Comparison of ENCODE assay signal across 22 mouse cellular contexts in the genomic region with DNA sequence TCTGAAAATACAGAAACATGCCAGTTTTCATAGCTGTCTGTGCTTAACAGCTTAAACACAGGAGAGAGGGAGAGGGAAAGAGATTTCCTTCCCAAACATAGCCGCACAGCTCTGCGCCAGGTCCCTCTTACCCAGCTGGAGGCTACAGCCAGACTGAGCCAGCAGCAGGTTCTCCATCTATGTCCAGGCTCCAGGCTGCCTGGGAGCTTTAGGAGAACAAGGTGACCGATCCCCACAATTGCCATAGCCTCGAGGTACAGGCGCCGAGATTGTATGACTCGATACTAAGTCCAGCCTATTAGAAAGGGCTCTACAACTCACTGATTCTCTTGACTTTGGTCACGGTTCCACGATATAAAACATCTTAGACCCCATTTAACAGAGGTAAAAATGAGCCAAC. TPM values are rescaled to one million over a fixed set of nuclear protein-coding genes. Genes with fewer than 3 reads are reported as not detected.
A peak's percentile ranks its signal among the peaks of the same experiment; 100 is the strongest.
DNase-seq lines count a peak whose midpoint lies in the region; ATAC-seq lines count a peak whose summit lies in the region.
"Had no signal": no experiment of that assay in that cellular context is flagged by ENCODE, and none has a peak within 500 bp of the region (broad histone marks: within the 10 kb centered on the region; RNA-seq: fewer than 3 reads in every experiment).

No protein-coding gene starts in this region.

- H3K4me2 ChIP-seq in embryonic facial prominence, embryonic 12.5 days (replicated peaks), result no peak overlapping the region
- 0 out of 2 replicates have a peak overlapping the region, but pooled peaks have one; percentile 28 for H3K4me2 ChIP-seq in heart, embryonic 12.5 days
- no peak overlapping the region for H3K4me2 ChIP-seq in limb, embryonic 13.5 days (replicated peaks)
- H3K4me2 ChIP-seq: forebrain, embryonic 12.5 days; hindbrain, embryonic 14.5 days; liver, embryonic 13.5 days; midbrain, embryonic 13.5 days had no signal

- no peak for DNase-seq in embryonic facial prominence, embryonic 10.5 days (ENCODE audit: low spot score)
- DNase-seq in heart, postnatal 4 days, result no peak
- no peak for DNase-seq in limb, embryonic 10.5 days (ENCODE audit: low spot score)
- DNase-seq in cerebellum, postnatal 14 days, result no peak
- DNase-seq in left cerebral cortex, postnatal 14 days (ENCODE audit: low spot score in 2 of 2), result no peak
- DNase-seq: adrenal gland, postnatal 14 days; cerebellum, adult 2 months; cerebellum, postnatal 36 days; embryo, embryonic 11 days; gastrocnemius, postnatal 25 days; kidney, adult 9 months; liver, embryonic 13.5 days; lung, adult 2 months; lung, postnatal 14 days had no signal

- H3K9me3 ChIP-seq in embryonic facial prominence, embryonic 12.5 days, result no peaks in the 10 kb centered on the region
- H3K9me3 ChIP-seq in embryonic facial prominence, embryonic 10.5 days, result no peaks in the 10 kb centered on the region
- H3K9me3 ChIP-seq in heart, embryonic 12.5 days (replicated peaks), result no peaks in the 10 kb centered on the region; the same call in 1 of the 2 replicates
- H3K9me3 ChIP-seq in limb, embryonic 13.5 days, result no peaks in the 10 kb centered on the region
- H3K9me3 ChIP-seq in limb, embryonic 10.5 days (replicated peaks), result no peaks in the 10 kb centered on the region
- H3K9me3 ChIP-seq: forebrain, embryonic 12.5 days; liver, embryonic 13.5 days; midbrain, embryonic 13.5 days had no signal

- ATAC-seq in embryonic facial prominence, embryonic 12.5 days (ENCODE audit: insufficient number of reproducible peaks, insufficient read depth, low FRiP score, low TSS enrichment), result no peak
- no peak for ATAC-seq in heart, embryonic 12.5 days (ENCODE audit: insufficient number of reproducible peaks, low FRiP score)
- no peak for ATAC-seq in limb, embryonic 13.5 days (ENCODE audit: low FRiP score, low read depth)
- ATAC-seq: inflammation-experienced regulatory T-cells, adult 6 months; midbrain, embryonic 13.5 days had no signal

- H3K9ac ChIP-seq in embryonic facial prominence, embryonic 12.5 days, result no peak overlapping the region
- H3K9ac ChIP-seq in heart, embryonic 12.5 days, result no peak overlapping the region
- no peak overlapping the region for H3K9ac ChIP-seq in limb, embryonic 13.5 days
- H3K9ac ChIP-seq: forebrain, embryonic 12.5 days; hindbrain, embryonic 14.5 days; liver, embryonic 13.5 days; midbrain, embryonic 13.5 days had no signal

- WGBS in embryonic facial prominence, embryonic 12.5 days, result 81% methylated on average over 9 of the region's 9 CpGs
- 86% methylated on average over 9 of the region's 9 CpGs for WGBS in embryonic facial prominence, embryonic 10.5 days
- WGBS in heart, embryonic 12.5 days, result 79% methylated on average over 9 of the region's 9 CpGs
- 79% methylated on average over 9 of the region's 9 CpGs for WGBS in limb, embryonic 13.5 days
- 88% methylated on average over 9 of the region's 9 CpGs for WGBS in limb, embryonic 10.5 days

- H3K4me3 ChIP-seq in embryonic facial prominence, embryonic 12.5 days, result no peak overlapping the region
- H3K4me3 ChIP-seq in embryonic facial prominence, embryonic 10.5 days, result no peak overlapping the region
- H3K4me3 ChIP-seq in heart, embryonic 12.5 days, result no peak overlapping the region
- no peak overlapping the region for H3K4me3 ChIP-seq in limb, embryonic 13.5 days
- no peak overlapping the region for H3K4me3 ChIP-seq in limb, embryonic 10.5 days
- H3K4me3 ChIP-seq: forebrain, embryonic 12.5 days; layer of hippocampus, adult 2 months; liver, embryonic 13.5 days; midbrain, embryonic 13.5 days had no signal

- 0 out of 2 replicates have a peak overlapping the region, but pooled peaks have one; percentile 8 for H3K27ac ChIP-seq in embryonic facial prominence, embryonic 12.5 days
- no peak overlapping the region for H3K27ac ChIP-seq in embryonic facial prominence, embryonic 10.5 days (replicated peaks)
- H3K27ac ChIP-seq in heart, embryonic 12.5 days (ENCODE audit: poor library complexity, severe bottlenecking), result peak overlapping the region; percentile 13; the same call in 1 of the 2 replicates
- peak overlapping the region; percentile 10; the same call in 1 of the 2 replicates for H3K27ac ChIP-seq in limb, embryonic 13.5 days
- H3K27ac ChIP-seq in limb, embryonic 10.5 days, result no peak overlapping the region
- H3K27ac ChIP-seq: forebrain, embryonic 12.5 days; hindbrain, embryonic 14.5 days; layer of hippocampus, adult 2 months; liver, embryonic 13.5 days; midbrain, embryonic 13.5 days had no signal

- H3K27me3 ChIP-seq in embryonic facial prominence, embryonic 12.5 days, result no peaks in the 10 kb centered on the region
- no peaks in the 10 kb centered on the region for H3K27me3 ChIP-seq in embryonic facial prominence, embryonic 10.5 days (replicated peaks; ENCODE audit: low read depth, poor library complexity, severe bottlenecking)
- H3K27me3 ChIP-seq in heart, embryonic 12.5 days (replicated peaks), result no peaks in the 10 kb centered on the region
- H3K27me3 ChIP-seq in limb, embryonic 13.5 days, result no peaks in the 10 kb centered on the region
- H3K27me3 ChIP-seq in limb, embryonic 10.5 days (ENCODE audit: low read depth, poor library complexity, severe bottlenecking), result no peaks in the 10 kb centered on the region
- H3K27me3 ChIP-seq: liver, embryonic 13.5 days; midbrain, embryonic 13.5 days had no signal

- no peaks in the 10 kb centered on the region for H3K36me3 ChIP-seq in embryonic facial prominence, embryonic 12.5 days
- no peaks in the 10 kb centered on the region for H3K36me3 ChIP-seq in embryonic facial prominence, embryonic 10.5 days (replicated peaks)
- no peaks in the 10 kb centered on the region for H3K36me3 ChIP-seq in heart, embryonic 12.5 days
- no peaks in the 10 kb centered on the region for H3K36me3 ChIP-seq in limb, embryonic 13.5 days
- H3K36me3 ChIP-seq in limb, embryonic 10.5 days, result no peaks in the 10 kb centered on the region
- H3K36me3 ChIP-seq: forebrain, embryonic 12.5 days; liver, embryonic 13.5 days; midbrain, embryonic 13.5 days had no signal

- H3K4me1 ChIP-seq in embryonic facial prominence, embryonic 12.5 days, result peaks cover 13% of the 10 kb centered on the region
- peaks cover 22% of the 10 kb centered on the region for H3K4me1 ChIP-seq in embryonic facial prominence, embryonic 10.5 days
- H3K4me1 ChIP-seq in heart, embryonic 12.5 days (replicated peaks), result peaks cover 18% of the 10 kb centered on the region
- H3K4me1 ChIP-seq in limb, embryonic 13.5 days, result peaks cover 14% of the 10 kb centered on the region; the same call in 1 of the 2 replicates
- peaks cover 6% of the 10 kb centered on the region for H3K4me1 ChIP-seq in limb, embryonic 10.5 days

- intact Hi-C loops in left cerebral cortex, postnatal 14 days (cut with DNase I), result no loop called here

RNA-seq across cellular contexts. Expression of a gene that starts 37.2 kb away (rescaled TPM):
- polyA plus RNA-seq in embryonic facial prominence, embryonic 12.5 days (2016; fragmentation: Nextera tagmentation; extraction: Ambion mirVana), result 25.1 and 27.2 TPM in 2 replicates
- polyA plus RNA-seq in embryonic facial prominence, embryonic 10.5 days (2016; fragmentation: Nextera tagmentation; extraction: Ambion mirVana), result 16.8 and 18.3 TPM in 2 replicates
- 58.1 and 65.7 TPM in 2 replicates for polyA plus RNA-seq in heart, embryonic 12.5 days (2016; fragmentation: Nextera tagmentation; extraction: Ambion mirVana)
- 10 to 100 TPM; 78.3 to 79.5 TPM for total RNA-seq in heart, postnatal 4 days (2021)
- polyA plus RNA-seq in limb, embryonic 13.5 days (2015; fragmentation: Nextera tagmentation; extraction: Ambion mirVana), result 26.8 and 29.3 TPM in 2 replicates
- polyA plus RNA-seq in limb, embryonic 10.5 days (2016; fragmentation: Nextera tagmentation; extraction: Ambion mirVana), result 16.2 and 21.3 TPM in 2 replicates
- total RNA-seq in left cerebral cortex, postnatal 14 days (2021), result 10 to 100 TPM; 15.9 to 18.8 TPM

Comparison
In these comparisons a context has a peak if more than half of its experiments do, and no peak if none do; other contexts are left out.
1. H3K27ac ChIP-seq: peak in embryonic facial prominence, embryonic 12.5 days (single experiment), heart, embryonic 12.5 days (single experiment) and limb, embryonic 13.5 days (single experiment); none in embryonic facial prominence, embryonic 10.5 days (single experiment) and limb, embryonic 10.5 days (single experiment).